Mouse (Mus musculus) lung, adult 2 months (tissue): ENCODE measurements at regions not wholly inside any gene's neighbourhood (a gene's known extent, or its start where the extent isn't known, plus 50 kb on each side); places are given as distances from the start of the nearest gene placed in this dataset.

Source experiments
- DNase-seq: peaks from one replicate; pipeline ENCODE4 v3.0.0; 2022
- H3K4me1 ChIP-seq: fragments of 200-500 bp; 2 replicates; pipeline ENCODE4 v1.6.1; 2011; ENCODE audit warnings: low read length; ENCODE audit not compliant: control insufficient read depth, insufficient read depth
- H3K4me3 ChIP-seq: fragments of 200-500 bp; replicated peaks from 2 replicates; pipeline ENCODE3; 2011; ENCODE audit warnings: low read depth, mild to moderate bottlenecking, control low read depth, low read length; ENCODE audit errors: extremely low read depth
- CTCF ChIP-seq: fragments of 200-500 bp; IDR thresholded peaks from 2 replicates; pipeline ENCODE4 v1.5.1; 2011; ENCODE audit warnings: mild to moderate bottlenecking, low read length, control low read depth; ENCODE audit not compliant: insufficient read depth
- POLR2A ChIP-seq: fragments of 200-500 bp; IDR thresholded peaks from 2 replicates; pipeline ENCODE4 v1.6.1; 2011; ENCODE audit warnings: low read depth, mild to moderate bottlenecking, control low read depth, low read length, borderline replicate concordance; ENCODE audit errors: extremely low read depth
- WGBS: fragments of 180-500 bp; shearing (Covaris S2); methylation state at CpG from one replicate; pipeline ENCODE4 v1.1.7; 2018; 5-methylcytosine and 5-hydroxymethylcytosine counted together

DNA sequence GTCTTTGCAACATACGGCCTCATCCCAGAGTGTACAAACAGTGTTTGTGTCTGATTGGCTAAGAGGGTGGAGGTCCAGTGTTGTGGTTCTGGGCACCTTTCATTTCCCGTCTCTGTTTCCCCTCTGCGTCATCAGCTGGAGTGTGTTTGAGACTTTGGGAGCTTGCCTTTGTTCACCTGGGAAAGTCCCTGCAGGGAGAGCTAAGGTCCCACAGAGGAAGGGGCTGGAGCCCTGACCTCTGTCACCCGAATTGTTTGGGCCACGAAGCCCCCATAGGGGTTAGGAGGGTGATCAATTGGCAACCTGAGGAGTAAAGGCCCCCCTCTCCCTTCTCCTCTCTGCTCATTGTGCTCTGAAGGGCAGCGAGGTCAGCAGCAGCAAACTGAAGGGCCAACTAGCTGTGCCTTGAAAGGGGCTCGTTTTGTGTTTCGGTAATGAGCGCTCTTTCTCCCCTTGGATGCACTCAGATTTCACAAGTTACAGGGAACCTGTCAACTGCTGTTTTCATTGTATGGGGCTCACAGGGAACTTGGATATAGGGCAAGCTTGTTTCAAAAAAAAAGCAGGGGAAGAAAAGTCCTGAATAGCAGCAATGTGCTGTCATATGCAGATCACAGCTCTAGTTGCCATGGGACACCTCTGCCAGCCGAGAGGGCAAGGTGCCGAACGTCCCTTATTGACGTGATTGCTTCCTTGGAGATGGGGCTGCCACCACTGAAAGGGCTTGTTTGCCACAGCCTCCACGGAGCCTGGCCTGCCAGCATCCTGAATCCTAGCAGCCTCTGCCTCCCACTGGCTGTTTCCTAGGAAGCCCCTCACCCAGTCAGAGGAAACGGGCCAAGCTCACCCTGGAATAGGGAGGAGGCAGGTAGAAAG is 201.7 kb downstream of the Zfp36l1 start:
- no peak for DNase-seq
- TF ChIP-seq CTCF (no peak), POLR2A (no peak)
- Histone ChIP-seq H3K4me1 (peaks cover 32% of the 10 kb centered on the region), H3K4me3 (no peak overlapping the region)
- 50% methylated on average over 15 of the region's 15 CpGs for WGBS

DNA sequence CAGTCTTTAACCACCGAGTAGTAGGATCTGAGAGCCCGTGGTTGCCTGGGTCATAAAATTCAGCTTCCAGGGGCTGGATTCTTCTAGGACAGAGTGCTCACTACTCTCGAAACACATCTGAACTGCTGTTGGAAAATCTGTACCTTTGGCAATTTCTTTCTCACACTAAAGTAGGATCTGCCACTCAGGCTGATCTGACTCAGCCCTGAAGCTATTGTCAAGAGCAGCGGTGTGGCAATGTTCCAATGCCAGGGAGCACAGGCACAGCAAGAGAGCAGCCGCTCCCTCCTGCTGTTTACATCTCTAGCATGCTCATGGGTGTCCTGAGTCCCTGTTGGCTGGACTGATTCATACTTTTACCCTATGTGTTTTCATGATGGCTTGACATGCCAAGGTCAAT is 205.2 kb downstream of the Zfp36l1 start:
- Histone ChIP-seq H3K4me3 (no peak overlapping the region), H3K4me1 (peaks cover 49% of the 10 kb centered on the region)
- TF ChIP-seq CTCF (no peak), POLR2A (no peak)
- DNase-seq: peak; percentile 76
- WGBS: 31% methylated on average over 5 of the region's 5 CpGs

DNA sequence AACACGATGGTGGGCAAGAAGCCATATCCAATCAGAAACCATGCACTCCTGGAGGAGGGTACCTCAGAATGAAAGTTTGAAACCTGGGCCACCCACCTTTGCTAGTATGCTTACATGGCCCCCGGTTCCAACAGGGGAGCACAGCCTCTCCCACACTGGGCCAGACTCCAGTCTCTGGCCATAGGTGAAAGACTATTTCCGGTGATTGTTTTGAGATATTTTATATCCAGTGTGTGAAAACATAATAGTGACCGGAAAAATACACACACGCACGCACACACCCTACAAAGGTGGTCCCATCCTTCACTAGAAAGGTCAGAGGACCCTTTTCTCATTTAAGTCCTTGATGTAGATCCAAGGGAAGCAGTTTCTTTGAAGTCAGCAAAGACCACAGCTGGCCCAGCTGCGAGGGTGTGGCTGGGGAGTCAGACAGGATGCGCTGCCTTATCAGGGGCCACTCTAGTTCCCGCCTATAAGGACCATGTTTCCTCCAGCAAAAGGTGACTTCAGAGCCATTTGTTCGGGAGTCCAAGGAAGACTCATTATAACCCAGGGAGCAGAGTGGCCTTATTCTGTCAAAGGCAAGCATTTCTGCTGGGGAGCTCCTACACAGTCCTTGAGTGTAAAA is 206.0 kb downstream of the Zfp36l1 start:
- no peak for DNase-seq
- 47% methylated on average over 10 of the region's 10 CpGs for WGBS
- TF ChIP-seq CTCF: no peak
- TF ChIP-seq POLR2A: no peak
- Histone ChIP-seq H3K4me3 (no peak overlapping the region), H3K4me1 (peaks cover 49% of the 10 kb centered on the region)

DNA sequence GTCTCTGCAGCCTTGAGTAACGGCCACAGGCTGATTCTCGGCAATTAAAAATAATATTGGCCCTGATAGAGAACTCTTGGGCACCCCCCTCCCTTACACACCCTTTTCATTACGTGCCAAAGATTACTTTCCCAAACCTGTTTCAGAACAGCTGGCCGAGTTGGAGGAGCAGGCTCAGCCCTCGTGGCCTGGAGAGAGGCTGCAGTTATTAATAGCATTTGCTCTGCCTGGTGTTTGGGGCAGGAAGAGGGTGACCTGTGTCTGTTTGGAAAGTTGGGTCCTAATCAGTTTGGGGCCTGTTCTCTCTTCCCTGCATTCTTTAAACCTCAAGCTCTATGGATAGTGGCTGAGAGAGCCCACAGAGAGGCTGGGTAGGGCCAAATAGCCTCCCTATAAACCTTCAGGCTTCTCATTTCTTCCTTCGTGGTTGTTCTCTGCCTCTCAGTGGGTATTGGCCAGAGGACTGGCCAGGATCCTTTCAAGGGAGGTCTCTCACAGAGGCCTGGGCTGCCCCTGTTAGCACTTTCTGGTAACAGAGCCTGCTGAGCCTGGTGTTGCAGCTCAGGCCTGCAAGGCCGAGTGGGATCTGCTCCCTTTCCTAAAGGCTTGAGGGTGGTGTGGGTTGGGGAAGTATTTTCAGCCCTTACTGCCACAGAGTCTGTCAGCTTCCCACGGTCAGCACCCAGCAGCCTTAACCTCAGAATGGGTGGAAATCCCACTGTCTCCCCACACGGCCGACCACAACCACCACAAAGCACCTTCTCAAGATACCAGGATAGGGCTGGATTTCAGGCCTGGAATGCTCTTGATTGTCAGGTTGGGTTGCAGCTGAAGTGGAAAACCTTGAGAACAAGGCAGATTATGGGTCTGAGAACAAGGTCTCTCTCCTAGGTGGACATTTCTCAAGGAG is 206.7 kb downstream of the Zfp36l1 start:
- 38% methylated on average over 10 of the region's 10 CpGs for WGBS
- TF ChIP-seq POLR2A (no peak; the same call in 1 of the 2 replicates), CTCF (no peak)
- Histone ChIP-seq H3K4me1 (peaks cover 42% of the 10 kb centered on the region), H3K4me3 (no peak overlapping the region)
- peak; percentile 52 for DNase-seq

DNA sequence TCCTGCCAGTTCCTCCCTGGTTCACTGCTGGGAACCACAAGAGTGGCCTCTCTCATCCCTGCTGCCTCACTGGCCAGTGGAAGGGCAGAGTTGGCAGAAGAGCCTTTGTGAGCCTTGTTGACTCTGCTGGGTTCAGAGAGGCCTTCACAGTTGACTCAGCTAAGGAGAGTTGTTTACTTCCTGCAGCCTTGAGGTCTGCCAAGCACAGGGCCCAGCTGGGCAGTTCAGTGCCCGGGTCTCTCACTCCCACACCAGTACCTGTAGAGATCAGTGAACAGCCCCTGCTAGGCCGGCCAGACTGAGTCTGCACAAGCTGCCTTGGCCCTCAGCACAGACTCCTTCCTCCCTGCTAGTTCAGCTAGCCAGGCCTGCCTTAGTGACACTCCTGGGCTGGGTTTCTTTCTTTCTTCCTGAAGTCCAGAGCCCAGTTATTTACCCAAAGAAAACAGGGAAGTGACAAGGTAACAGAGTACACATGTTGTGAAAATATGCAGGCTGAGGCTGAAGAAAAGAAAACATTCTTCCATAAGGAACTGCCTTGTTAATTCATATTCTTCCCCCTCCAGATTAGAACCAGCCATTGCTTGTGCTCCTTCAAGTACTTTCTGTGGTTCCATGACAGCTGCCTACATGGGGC is 207.8 kb downstream of the Zfp36l1 start:
- no peak overlapping the region for H3K4me3 ChIP-seq
- DNase-seq: peak; percentile 64
- H3K4me1 ChIP-seq: peaks cover 37% of the 10 kb centered on the region
- TF ChIP-seq CTCF: no peak
- TF ChIP-seq POLR2A: peak; percentile 5; the same call in 1 of the 2 replicates
- WGBS: 17% methylated on average over 2 of the region's 2 CpGs

DNA sequence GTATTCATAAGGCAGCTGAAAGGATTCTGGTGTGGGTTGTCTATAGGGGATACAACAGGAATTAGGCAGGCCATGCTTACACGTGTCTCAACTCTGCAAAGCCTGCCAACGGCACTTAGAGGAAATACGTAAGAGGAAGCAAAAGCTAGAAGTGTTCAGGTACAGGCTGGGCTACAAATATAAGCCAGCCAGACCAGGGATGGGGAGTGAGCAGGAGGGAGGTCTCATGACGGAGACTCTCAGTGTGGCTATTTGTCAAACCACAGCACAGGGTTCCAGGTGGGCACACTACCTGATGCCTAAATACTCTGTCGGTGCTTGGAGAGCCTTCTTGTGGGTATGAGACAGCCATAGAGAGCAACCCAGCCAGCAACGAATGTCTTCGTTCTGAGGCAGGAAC is 210.1 kb downstream of the Zfp36l1 start:
- no peak for TF ChIP-seq POLR2A
- TF ChIP-seq CTCF: no peak

DNA sequence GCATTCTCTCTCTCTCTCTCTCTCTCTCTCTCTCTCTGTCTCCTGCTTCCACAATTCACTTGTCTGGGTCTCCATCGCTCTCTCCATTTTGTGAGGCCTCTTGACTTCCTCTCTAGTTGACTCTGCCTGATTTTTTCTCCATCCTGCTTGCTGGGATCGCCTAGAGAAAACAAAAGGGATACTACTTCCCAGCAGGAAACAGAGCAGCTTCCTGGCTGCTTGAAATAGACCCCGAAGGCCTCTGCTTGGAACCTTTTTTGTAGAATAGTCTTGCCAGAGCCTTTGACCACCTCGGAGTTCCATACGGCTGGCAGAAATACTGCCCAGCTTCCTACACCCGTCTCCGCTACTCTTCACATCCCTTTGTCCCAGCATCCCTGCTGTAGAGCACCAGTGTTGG is 210.7 kb downstream of the Zfp36l1 start:
- DNase-seq: no peak
- WGBS: 60% methylated on average over 7 of the region's 7 CpGs
- TF ChIP-seq POLR2A (no peak), CTCF (no peak)
- no peak overlapping the region for H3K4me3 ChIP-seq
- peaks cover 44% of the 10 kb centered on the region for H3K4me1 ChIP-seq

More for the DNA sequence above, 210.1 kb downstream of the Zfp36l1 start:
- Histone ChIP-seq H3K4me1 (peaks cover 46% of the 10 kb centered on the region), H3K4me3 (no peak overlapping the region)
- no peak for DNase-seq
- 53% methylated on average over 7 of the region's 7 CpGs for WGBS

DNA sequence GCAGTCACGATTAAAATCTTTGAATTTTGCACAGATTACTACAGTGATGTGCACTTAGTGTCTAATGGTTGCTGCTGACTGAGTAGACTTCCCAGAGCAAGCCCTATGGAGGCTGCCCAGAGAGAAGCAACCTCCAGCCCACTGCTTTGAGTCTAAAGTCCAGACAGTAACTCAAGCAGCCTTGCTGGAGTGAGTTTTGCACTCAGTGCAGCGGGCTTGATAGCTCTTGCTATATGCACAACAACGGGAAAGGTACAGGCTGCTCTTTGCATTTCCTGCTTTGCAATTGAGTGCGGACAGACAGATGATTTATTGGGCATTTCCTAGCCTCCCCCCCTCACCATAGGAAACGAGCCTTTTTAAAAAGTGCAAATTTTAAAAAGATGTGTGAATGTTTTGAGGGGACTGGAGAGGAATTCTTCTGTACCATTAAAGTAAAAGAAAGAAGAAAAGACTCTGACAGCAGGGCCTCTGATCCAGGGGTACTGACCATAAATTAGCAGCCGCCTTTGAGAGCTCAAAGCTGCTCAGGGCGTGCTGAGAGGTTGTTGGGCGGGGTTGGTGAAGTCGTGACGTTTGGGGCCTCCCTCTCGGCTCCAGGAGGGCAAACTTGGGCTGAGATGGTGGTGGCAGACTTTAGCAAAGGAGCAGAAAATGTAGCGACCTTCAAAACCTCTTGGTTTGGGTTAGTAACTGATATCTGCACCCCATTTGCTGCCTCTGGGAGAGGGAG is 214.4 kb downstream of the Zfp36l1 start:
- DNase-seq: no peak
- no peak overlapping the region for H3K4me3 ChIP-seq
- 25% methylated on average over 12 of the region's 12 CpGs for WGBS
- peaks cover 27% of the 10 kb centered on the region for H3K4me1 ChIP-seq
- TF ChIP-seq CTCF (no peak), POLR2A (no peak)

DNA sequence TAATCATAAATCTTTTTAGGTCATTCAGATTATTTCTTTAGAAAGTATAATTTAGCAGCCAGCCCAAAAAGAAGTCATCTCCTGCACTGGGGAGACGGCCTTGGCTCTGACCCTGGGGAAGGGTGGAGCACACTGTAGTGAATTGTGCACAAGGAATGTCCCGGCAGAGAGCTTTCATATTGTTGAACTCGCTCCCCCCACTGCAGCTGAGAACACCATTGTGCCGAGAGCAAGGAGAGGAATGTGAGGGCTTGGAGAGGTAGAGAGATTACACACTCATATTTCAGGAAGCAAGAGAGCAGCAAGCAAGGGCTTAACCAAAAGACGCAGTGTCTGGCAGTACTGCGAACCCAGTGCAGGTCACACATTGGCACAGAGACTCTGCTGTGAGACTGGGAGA is 216.8 kb downstream of the Zfp36l1 start:
- Histone ChIP-seq H3K4me1 (peaks cover 19% of the 10 kb centered on the region), H3K4me3 (no peak overlapping the region)
- 15% methylated on average over 6 of the region's 6 CpGs for WGBS
- DNase-seq: peak; percentile 54
- TF ChIP-seq CTCF: no peak
- TF ChIP-seq POLR2A: peak; percentile 18; the same call in 1 of the 2 replicates
